Mouse (Mus musculus): ENCODE results near the gene Atg13. TPM values are rescaled to one million over a fixed set of nuclear protein-coding genes. Genes with fewer than 3 reads are reported as not detected.

The Atg13 gene
- polyA plus RNA-seq, 1 experiment from 2014 or later = 36.1 TPM

- H3K9me3 ChIP-seq (replicated peaks) = no peaks in the 10 kb centered on the region
- no peak overlapping the region for H3K27ac ChIP-seq
- H3K9ac ChIP-seq = no peak overlapping the region
- H3K4me1 ChIP-seq = peaks cover 12% of the 10 kb centered on the region
- H3K36me3 ChIP-seq = peaks cover 59% of the 10 kb centered on the region
- ATAC-seq (ENCODE audit: low FRiP score) = no peak
- 95% methylated on average over 5 of the region's 5 CpGs for WGBS
- no peak overlapping the region for H3K4me2 ChIP-seq (replicated peaks)
- no peaks in the 10 kb centered on the region for H3K27me3 ChIP-seq
- no peak overlapping the region for H3K4me3 ChIP-seq
These were observed 55.0 kb downstream of the Atg13 start for GRCm38 (mm10) chr2:91655388-91655787.

DNA sequence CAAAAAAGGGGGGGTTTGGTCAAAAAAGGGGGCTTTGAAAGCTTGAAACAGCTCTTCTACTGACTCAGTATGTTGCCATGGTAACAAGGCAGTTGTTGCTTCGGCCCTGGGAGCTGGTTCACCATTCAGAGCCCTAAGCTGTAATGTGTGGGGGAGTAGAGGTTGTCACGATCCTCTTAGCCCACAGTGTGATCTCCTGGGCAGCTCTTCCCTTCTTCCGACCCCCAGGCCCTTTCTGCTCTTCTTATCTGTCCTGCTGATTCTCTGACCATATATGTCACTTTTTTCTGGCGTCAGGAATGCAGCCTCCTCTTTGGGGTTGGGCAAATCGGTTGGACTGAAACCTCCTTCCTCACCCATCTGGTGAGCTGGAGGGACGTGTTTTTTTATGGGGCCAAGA, 57.5 kb downstream of the Atg13 start:
- Histone ChIP-seq H3K4me3 (no peak overlapping the region), H3K36me3 (peaks cover 48% of the 10 kb centered on the region), H3K9ac (no peak overlapping the region)

GRCm38 (mm10) chr2:91651458-91652258, 58.7 kb downstream of the Atg13 start:
- no peak overlapping the region for H3K9ac ChIP-seq
- H3K27ac ChIP-seq = no peak overlapping the region
- no peak for ATAC-seq (ENCODE audit: low FRiP score)
- 89% methylated on average over 14 of the region's 14 CpGs for WGBS
- H3K4me3 ChIP-seq = no peak overlapping the region
- H3K4me1 ChIP-seq = peaks cover 20% of the 10 kb centered on the region
- H3K4me2 ChIP-seq (replicated peaks) = no peak overlapping the region
- H3K36me3 ChIP-seq = peaks cover 48% of the 10 kb centered on the region
- H3K9me3 ChIP-seq (replicated peaks) = no peaks in the 10 kb centered on the region
- H3K27me3 ChIP-seq = no peaks in the 10 kb centered on the region

More for the DNA sequence above, 57.5 kb downstream of the Atg13 start:
- Histone ChIP-seq H3K27ac (no peak overlapping the region), H3K4me2 (replicated peaks) (no peak overlapping the region), H3K27me3 (no peaks in the 10 kb centered on the region), H3K4me1 (peaks cover 20% of the 10 kb centered on the region), H3K9me3 (replicated peaks) (no peaks in the 10 kb centered on the region)
- ATAC-seq (ENCODE audit: low FRiP score) = no peak
- 55% methylated on average over 6 of the region's 6 CpGs for WGBS

- peak overlapping the region; percentile 76 for H3K27ac ChIP-seq
- H3K4me2 ChIP-seq (replicated peaks) = peak overlapping the region; percentile 91
- peak; percentile 62 for ATAC-seq (ENCODE audit: low FRiP score)
- no peaks in the 10 kb centered on the region for H3K27me3 ChIP-seq
- WGBS = 22% methylated on average over 16 of the region's 16 CpGs
- H3K36me3 ChIP-seq = peaks cover 50% of the 10 kb centered on the region
- H3K4me1 ChIP-seq = peaks cover 20% of the 10 kb centered on the region
- peak overlapping the region; percentile 74 for H3K9ac ChIP-seq
- peak overlapping the region; percentile 91 for H3K4me3 ChIP-seq
- H3K9me3 ChIP-seq (replicated peaks) = no peaks in the 10 kb centered on the region
These were observed 59.9 kb downstream of the Atg13 start for GRCm38 (mm10) chr2:91650360-91650995.

DNA sequence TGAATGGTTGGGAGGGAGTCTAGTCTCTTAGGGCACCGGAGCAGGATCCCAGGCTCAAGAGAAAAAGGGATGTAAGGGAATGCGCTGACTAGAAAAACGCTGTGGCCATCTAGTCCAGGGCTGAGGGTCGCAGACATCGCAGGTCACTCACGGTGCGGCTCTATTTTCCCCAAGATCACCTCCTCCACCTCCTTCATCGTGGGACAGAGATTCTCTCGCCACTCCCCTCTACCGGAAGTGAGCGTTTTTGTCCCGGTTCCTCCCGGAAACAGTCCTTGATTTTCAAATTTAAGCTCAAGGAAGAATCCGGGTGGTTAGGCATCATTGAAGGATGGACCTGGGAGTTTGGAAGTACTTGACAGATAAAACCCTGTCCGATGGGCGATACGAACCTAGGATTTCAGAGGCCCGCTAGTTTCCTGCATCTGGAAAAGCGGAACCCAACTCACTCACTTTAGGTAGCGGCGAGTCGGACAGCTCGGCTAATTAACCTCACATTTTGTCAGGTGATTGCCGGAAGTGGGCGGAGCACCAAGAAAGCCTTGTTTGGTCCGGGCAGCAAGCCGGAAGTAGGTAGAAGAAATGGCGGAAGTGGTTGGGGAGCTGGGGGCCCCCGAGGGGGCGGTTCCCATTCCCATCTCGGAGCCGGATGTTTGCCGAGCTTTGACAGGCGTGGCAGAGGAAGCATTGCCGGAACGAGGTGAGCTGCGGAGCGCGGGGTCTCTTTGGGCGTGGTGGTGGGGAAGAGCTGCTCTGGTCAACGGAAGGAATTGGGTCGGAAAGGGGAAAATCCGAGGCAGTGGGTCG, 60.6 kb downstream of the Atg13 start, which contains the start of the genes Zfp408 and Arhgap1:
Zfp408 (minus strand) TSS at position 239 of the 807 bp plus-strand sequence.
Arhgap1 (plus strand) TSS at position 308 of the 807 bp plus-strand sequence.
- peak within 1 kb of the TSS; percentile 76 for H3K27ac ChIP-seq
- H3K27me3 ChIP-seq = no peaks in the 10 kb centered on the region
- peaks cover 50% of the 10 kb centered on the region for H3K36me3 ChIP-seq
- peak within 1 kb of the TSS; percentile 97 for H3K9ac ChIP-seq
- peak within 1 kb of the TSS; percentile 91 for H3K4me2 ChIP-seq (replicated peaks)
- ATAC-seq (ENCODE audit: low FRiP score) = peak; percentile 93
- H3K4me1 ChIP-seq = peaks cover 20% of the 10 kb centered on the region
- 0% methylated on average over 44 of the region's 44 CpGs for whole genome bisulfite sequencing
- no peaks in the 10 kb centered on the region for H3K9me3 ChIP-seq (replicated peaks)
- H3K4me3 ChIP-seq = peak within 1 kb of the TSS; percentile 91

- Histone ChIP-seq H3K4me1 (peaks cover 20% of the 10 kb centered on the region), H3K27ac (peak overlapping the region; percentile 76), H3K9ac (peak overlapping the region; percentile 97), H3K9me3 (replicated peaks) (no peaks in the 10 kb centered on the region), H3K4me3 (peak overlapping the region; percentile 91), H3K36me3 (peaks cover 50% of the 10 kb centered on the region), H3K4me2 (replicated peaks) (peak overlapping the region; percentile 91), H3K27me3 (no peaks in the 10 kb centered on the region)
- WGBS = 4% methylated on average over 15 of the region's 15 CpGs
- no peak; the same call in 1 of the 2 replicates for ATAC-seq (ENCODE audit: low FRiP score)
These were observed 61.2 kb downstream of the Atg13 start for GRCm38 (mm10) chr2:91649152-91649551.

- Histone ChIP-seq H3K4me2 (replicated peaks) (no peak overlapping the region), H3K27me3 (no peaks in the 10 kb centered on the region), H3K36me3 (peaks cover 58% of the 10 kb centered on the region), H3K9me3 (replicated peaks) (no peaks in the 10 kb centered on the region), H3K4me3 (no peak overlapping the region), H3K4me1 (peaks cover 15% of the 10 kb centered on the region), H3K27ac (no peak overlapping the region), H3K9ac (no peak overlapping the region)
- no peak for ATAC-seq (ENCODE audit: low FRiP score)
- 32% methylated on average over 1 of the region's 1 CpGs for WGBS
These were observed 63.6 kb downstream of the Atg13 start for GRCm38 (mm10) chr2:91646733-91647132.

DNA sequence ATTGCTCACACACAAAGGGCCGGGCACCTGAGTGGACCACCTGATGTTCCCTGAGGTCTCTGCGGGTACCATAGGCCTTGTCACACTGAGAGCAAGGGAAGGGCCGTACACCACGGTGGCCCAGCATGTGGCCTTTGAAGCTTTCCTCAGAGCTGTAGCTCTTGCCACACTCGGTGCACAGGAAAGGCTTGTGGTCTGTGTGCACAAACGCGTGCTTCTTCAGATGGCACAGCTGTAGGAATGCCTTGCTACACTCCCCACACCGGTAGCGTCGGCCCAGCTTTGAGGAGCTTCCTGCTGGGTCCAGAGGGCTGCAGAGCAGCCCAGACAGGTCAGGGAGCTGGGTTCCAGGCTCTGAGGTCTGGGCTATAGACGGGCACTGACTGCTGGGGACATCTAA, 64.6 kb downstream of the Atg13 start:
- Histone ChIP-seq H3K4me3 (no peak overlapping the region), H3K9ac (no peak overlapping the region), H3K4me1 (peaks cover 11% of the 10 kb centered on the region), H3K27ac (no peak overlapping the region), H3K36me3 (peaks cover 58% of the 10 kb centered on the region), H3K9me3 (replicated peaks) (no peaks in the 10 kb centered on the region), H3K27me3 (no peaks in the 10 kb centered on the region), H3K4me2 (replicated peaks) (no peak overlapping the region)
- ATAC-seq (ENCODE audit: low FRiP score) = no peak
- 92% methylated on average over 11 of the region's 11 CpGs for WGBS

DNA sequence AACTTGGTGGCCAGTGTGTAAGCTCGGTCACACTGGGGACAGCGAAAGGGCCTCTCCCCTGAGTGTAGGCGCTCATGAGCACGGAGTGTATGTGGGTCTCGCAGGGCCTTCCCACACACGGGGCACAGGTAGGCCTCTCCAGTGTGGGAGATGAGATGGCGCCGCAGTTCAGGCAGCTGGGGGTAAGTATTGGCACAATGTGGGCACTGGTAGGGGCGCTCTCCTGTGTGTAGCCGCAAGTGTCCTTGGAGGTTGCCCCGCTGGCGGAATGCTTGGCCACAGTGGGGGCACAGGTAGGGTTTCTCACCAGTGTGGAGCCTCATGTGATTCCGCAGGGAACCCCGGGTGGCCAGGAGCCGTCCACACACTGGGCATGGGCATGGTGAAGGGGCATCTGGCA, 65.0 kb downstream of the Atg13 start:
- Histone ChIP-seq H3K27me3 (no peaks in the 10 kb centered on the region), H3K4me3 (no peak overlapping the region), H3K4me1 (peaks cover 8% of the 10 kb centered on the region), H3K4me2 (replicated peaks) (no peak overlapping the region), H3K27ac (no peak overlapping the region), H3K9ac (no peak overlapping the region), H3K9me3 (replicated peaks) (no peaks in the 10 kb centered on the region), H3K36me3 (peaks cover 58% of the 10 kb centered on the region)
- ATAC-seq (ENCODE audit: low FRiP score) = no peak
- 97% methylated on average over 15 of the region's 15 CpGs for WGBS

- WGBS = 94% methylated on average over 11 of the region's 11 CpGs
- H3K27ac ChIP-seq = no peak overlapping the region
- H3K4me1 ChIP-seq = peaks cover 7% of the 10 kb centered on the region
- no peaks in the 10 kb centered on the region for H3K27me3 ChIP-seq
- peaks cover 58% of the 10 kb centered on the region for H3K36me3 ChIP-seq
- no peak overlapping the region for H3K9ac ChIP-seq
- no peak for ATAC-seq (ENCODE audit: low FRiP score)
- H3K4me2 ChIP-seq (replicated peaks) = no peak overlapping the region
- H3K9me3 ChIP-seq (replicated peaks) = no peaks in the 10 kb centered on the region
- no peak overlapping the region for H3K4me3 ChIP-seq
These were observed 66.4 kb downstream of the Atg13 start for GRCm38 (mm10) chr2:91644021-91644420.

- H3K9ac ChIP-seq = no peak overlapping the region
- H3K4me3 ChIP-seq = no peak overlapping the region
- 91% methylated on average over 2 of the region's 2 CpGs for WGBS
- H3K4me2 ChIP-seq (replicated peaks) = no peak overlapping the region
- peaks cover 56% of the 10 kb centered on the region for H3K36me3 ChIP-seq
- no peaks in the 10 kb centered on the region for H3K9me3 ChIP-seq (replicated peaks)
- H3K4me1 ChIP-seq = no peaks in the 10 kb centered on the region
- H3K27me3 ChIP-seq = no peaks in the 10 kb centered on the region
- ATAC-seq (ENCODE audit: low FRiP score) = no peak
- H3K27ac ChIP-seq = no peak overlapping the region
These were observed 67.5 kb downstream of the Atg13 start for GRCm38 (mm10) chr2:91642825-91643415.

- Histone ChIP-seq H3K36me3 (peaks cover 16% of the 10 kb centered on the region), H3K4me1 (no peaks in the 10 kb centered on the region), H3K27me3 (no peaks in the 10 kb centered on the region), H3K27ac (no peak overlapping the region), H3K4me2 (replicated peaks) (no peak overlapping the region), H3K9me3 (replicated peaks) (no peaks in the 10 kb centered on the region), H3K9ac (no peak overlapping the region), H3K4me3 (no peak overlapping the region)
- 83% methylated on average over 6 of the region's 6 CpGs for WGBS
- no peak for ATAC-seq (ENCODE audit: low FRiP score)
These were observed 71.4 kb downstream of the Atg13 start for GRCm38 (mm10) chr2:91638931-91639330.

All from hindbrain, embryonic 12.5 days (tissue).